Mouse (Mus musculus): ENCODE data around the gene Arl6ip5. TPM values are rescaled to one million over a fixed set of nuclear protein-coding genes. Genes with fewer than 3 reads are reported as not detected.
A peak's percentile ranks its signal among the peaks of the same experiment; 100 is the strongest.
"Not testable (repeated sequence)": the region's sequence is repeated elsewhere in the genome, so short reads cannot be mapped to it uniquely, and the experiment has no call there.

Arl6ip5 gene
- polyA plus RNA-seq, 1 experiment from 2014 or later: 122 TPM

- no peak overlapping the region for H3K27ac ChIP-seq
- no peaks in the 10 kb centered on the region for H3K9me3 ChIP-seq
- no peaks in the 10 kb centered on the region for H3K36me3 ChIP-seq
- no peak overlapping the region for H3K4me2 ChIP-seq
- ATAC-seq (ENCODE audit: low FRiP score): no peak
- H3K4me3 ChIP-seq: no peak overlapping the region
- H3K4me1 ChIP-seq (replicated peaks): no peaks in the 10 kb centered on the region
- no peak overlapping the region for H3K9ac ChIP-seq
- 76% methylated on average over 4 of the region's 4 CpGs for WGBS
- no peaks in the 10 kb centered on the region for H3K27me3 ChIP-seq
Measured at GRCm38 (mm10) chr6:97262229-97262628, 51.7 kb downstream of the Arl6ip5 start.

- not testable (repeated sequence) for H3K36me3 ChIP-seq; H3K27ac ChIP-seq; H3K9me3 ChIP-seq; H3K4me3 ChIP-seq; H3K4me2 ChIP-seq; H3K4me1 ChIP-seq (replicated peaks); H3K9ac ChIP-seq; ATAC-seq (ENCODE audit: low FRiP score); H3K27me3 ChIP-seq
Measured at GRCm38 (mm10) chr6:97263750-97264149, 53.3 kb downstream of the Arl6ip5 start.

- no peaks in the 10 kb centered on the region for H3K27me3 ChIP-seq
- whole genome bisulfite sequencing: 89% methylated on average over 8 of the region's 8 CpGs
- no peaks in the 10 kb centered on the region for H3K9me3 ChIP-seq
- no peaks in the 10 kb centered on the region for H3K4me1 ChIP-seq (replicated peaks)
- H3K27ac ChIP-seq: no peak overlapping the region
- H3K4me3 ChIP-seq: no peak overlapping the region
- ATAC-seq (ENCODE audit: low FRiP score): no peak
- no peak overlapping the region for H3K4me2 ChIP-seq
- H3K9ac ChIP-seq: no peak overlapping the region
- H3K36me3 ChIP-seq: no peaks in the 10 kb centered on the region
Measured at GRCm38 (mm10) chr6:97265240-97265639, 54.8 kb downstream of the Arl6ip5 start.

GRCm38 (mm10) chr6:97265705-97266104 lies 55.2 kb downstream of the Arl6ip5 start:
- Histone ChIP-seq H3K4me2 (no peak overlapping the region), H3K27ac (no peak overlapping the region), H3K4me3 (no peak overlapping the region), H3K9me3 (no peaks in the 10 kb centered on the region), H3K27me3 (no peaks in the 10 kb centered on the region), H3K9ac (no peak overlapping the region), H3K36me3 (no peaks in the 10 kb centered on the region), H3K4me1 (replicated peaks) (no peaks in the 10 kb centered on the region)
- WGBS: 81% methylated on average over 3 of the region's 3 CpGs
- ATAC-seq (ENCODE audit: low FRiP score): no peak

GRCm38 (mm10) chr6:97266661-97267060 lies 56.2 kb downstream of the Arl6ip5 start:
- ATAC-seq (ENCODE audit: low FRiP score): no peak
- no peak overlapping the region for H3K9ac ChIP-seq
- no peaks in the 10 kb centered on the region for H3K9me3 ChIP-seq
- no peaks in the 10 kb centered on the region for H3K36me3 ChIP-seq
- no peak overlapping the region for H3K4me2 ChIP-seq
- H3K4me1 ChIP-seq (replicated peaks): no peaks in the 10 kb centered on the region
- no peak overlapping the region for H3K4me3 ChIP-seq
- WGBS: 87% methylated on average over 4 of the region's 4 CpGs
- H3K27ac ChIP-seq: no peak overlapping the region
- H3K27me3 ChIP-seq: no peaks in the 10 kb centered on the region

GRCm38 (mm10) chr6:97267132-97267531 lies 56.6 kb downstream of the Arl6ip5 start:
- 95% methylated on average over 2 of the region's 2 CpGs for WGBS

GRCm38 (mm10) chr6:97269596-97269995 lies 59.1 kb downstream of the Arl6ip5 start:
- H3K4me3 ChIP-seq: no peak overlapping the region
- 79% methylated on average over 11 of the region's 11 CpGs for WGBS
- H3K4me1 ChIP-seq (replicated peaks): no peaks in the 10 kb centered on the region
- no peak overlapping the region for H3K27ac ChIP-seq
- H3K36me3 ChIP-seq: no peaks in the 10 kb centered on the region
- no peak overlapping the region for H3K4me2 ChIP-seq
- H3K27me3 ChIP-seq: no peaks in the 10 kb centered on the region
- no peaks in the 10 kb centered on the region for H3K9me3 ChIP-seq
- H3K9ac ChIP-seq: no peak overlapping the region
- ATAC-seq (ENCODE audit: low FRiP score): no peak

More at GRCm38 (mm10) chr6:97267132-97267531, 56.6 kb downstream of the Arl6ip5 start:
- Histone ChIP-seq H3K27ac (no peak overlapping the region), H3K4me2 (no peak overlapping the region), H3K36me3 (no peaks in the 10 kb centered on the region), H3K4me1 (replicated peaks) (no peaks in the 10 kb centered on the region), H3K9ac (no peak overlapping the region), H3K9me3 (no peaks in the 10 kb centered on the region), H3K4me3 (no peak overlapping the region), H3K27me3 (no peaks in the 10 kb centered on the region)
- no peak for ATAC-seq (ENCODE audit: low FRiP score)

GRCm38 (mm10) chr6:97272349-97272748 lies 61.9 kb downstream of the Arl6ip5 start:
- H3K4me2 ChIP-seq: no peak overlapping the region
- H3K36me3 ChIP-seq: no peaks in the 10 kb centered on the region
- 65% methylated on average over 2 of the region's 2 CpGs for WGBS
- no peak overlapping the region for H3K9ac ChIP-seq
- no peak overlapping the region for H3K27ac ChIP-seq
- no peak overlapping the region for H3K4me3 ChIP-seq
- ATAC-seq (ENCODE audit: low FRiP score): no peak
- peaks cover 19% of the 10 kb centered on the region for H3K4me1 ChIP-seq (replicated peaks)
- H3K27me3 ChIP-seq: no peaks in the 10 kb centered on the region
- H3K9me3 ChIP-seq: no peaks in the 10 kb centered on the region

- Histone ChIP-seq H3K4me2 (no peak overlapping the region), H3K9me3 (no peaks in the 10 kb centered on the region), H3K27me3 (no peaks in the 10 kb centered on the region), H3K4me3 (no peak overlapping the region), H3K4me1 (replicated peaks) (peaks cover 22% of the 10 kb centered on the region), H3K36me3 (no peaks in the 10 kb centered on the region), H3K27ac (no peak overlapping the region), H3K9ac (no peak overlapping the region)
- no peak for ATAC-seq (ENCODE audit: low FRiP score)
- WGBS: 88% methylated on average over 16 of the region's 16 CpGs
Measured at GRCm38 (mm10) chr6:97273058-97273710, 62.7 kb downstream of the Arl6ip5 start.

- Histone ChIP-seq H3K27ac (no peak overlapping the region), H3K36me3 (no peaks in the 10 kb centered on the region), H3K9me3 (no peaks in the 10 kb centered on the region), H3K9ac (no peak overlapping the region), H3K27me3 (no peaks in the 10 kb centered on the region), H3K4me3 (no peak overlapping the region), H3K4me1 (replicated peaks) (peaks cover 26% of the 10 kb centered on the region), H3K4me2 (no peak overlapping the region)
- 84% methylated on average over 3 of the region's 3 CpGs for WGBS
- no peak for ATAC-seq (ENCODE audit: low FRiP score)
Measured at GRCm38 (mm10) chr6:97273777-97274176, 63.3 kb downstream of the Arl6ip5 start.

GRCm38 (mm10) chr6:97275760-97276159 lies 65.3 kb downstream of the Arl6ip5 start:
- no peaks in the 10 kb centered on the region for H3K27me3 ChIP-seq
- H3K4me2 ChIP-seq: peak overlapping the region; percentile 23
- ATAC-seq (ENCODE audit: low FRiP score): no peak
- H3K9ac ChIP-seq: no peak overlapping the region
- no peak overlapping the region for H3K27ac ChIP-seq
- no peak overlapping the region for H3K4me3 ChIP-seq
- H3K36me3 ChIP-seq: no peaks in the 10 kb centered on the region
- no peaks in the 10 kb centered on the region for H3K9me3 ChIP-seq
- 55% methylated on average over 4 of the region's 4 CpGs for WGBS
- peaks cover 26% of the 10 kb centered on the region for H3K4me1 ChIP-seq (replicated peaks)

- H3K4me3 ChIP-seq: no peak overlapping the region
- 18% methylated on average over 4 of the region's 4 CpGs for WGBS
- H3K4me2 ChIP-seq: peak overlapping the region; percentile 23
- H3K4me1 ChIP-seq (replicated peaks): peaks cover 26% of the 10 kb centered on the region
- H3K9ac ChIP-seq: no peak overlapping the region
- no peaks in the 10 kb centered on the region for H3K36me3 ChIP-seq
- H3K27me3 ChIP-seq: no peaks in the 10 kb centered on the region
- ATAC-seq (ENCODE audit: low FRiP score): peak; percentile 38; the same call in 1 of the 2 replicates
- H3K27ac ChIP-seq: no peak overlapping the region
- no peaks in the 10 kb centered on the region for H3K9me3 ChIP-seq
Measured at GRCm38 (mm10) chr6:97276366-97276765, 65.9 kb downstream of the Arl6ip5 start.

GRCm38 (mm10) chr6:97276890-97277497 lies 66.5 kb downstream of the Arl6ip5 start:
- Histone ChIP-seq H3K4me3 (no peak overlapping the region), H3K9ac (no peak overlapping the region), H3K27ac (no peak overlapping the region), H3K4me2 (no peak overlapping the region), H3K36me3 (no peaks in the 10 kb centered on the region), H3K4me1 (replicated peaks) (peaks cover 26% of the 10 kb centered on the region), H3K9me3 (no peaks in the 10 kb centered on the region), H3K27me3 (no peaks in the 10 kb centered on the region)
- WGBS: 67% methylated on average over 5 of the region's 5 CpGs
- no peak for ATAC-seq (ENCODE audit: low FRiP score)

All from hindbrain, embryonic 13.5 days (tissue).